Mouse (Mus musculus) erythroblast, embryonic 14.5 days (primary cell): ENCODE data around the gene Gimap9.

ENCODE experiments used
- GATA1 ChIP-seq: IDR thresholded peaks from 2 replicates; pipeline ENCODE4 v1.6.1; 2012; ENCODE audit warnings: low read length, inconsistent platforms, mixed read lengths
- TAL1 ChIP-seq: IDR thresholded peaks from 3 replicates; pipeline ENCODE4 v1.6.1; 2012; ENCODE audit warnings: low read length, inconsistent platforms, mixed read lengths

DNA sequence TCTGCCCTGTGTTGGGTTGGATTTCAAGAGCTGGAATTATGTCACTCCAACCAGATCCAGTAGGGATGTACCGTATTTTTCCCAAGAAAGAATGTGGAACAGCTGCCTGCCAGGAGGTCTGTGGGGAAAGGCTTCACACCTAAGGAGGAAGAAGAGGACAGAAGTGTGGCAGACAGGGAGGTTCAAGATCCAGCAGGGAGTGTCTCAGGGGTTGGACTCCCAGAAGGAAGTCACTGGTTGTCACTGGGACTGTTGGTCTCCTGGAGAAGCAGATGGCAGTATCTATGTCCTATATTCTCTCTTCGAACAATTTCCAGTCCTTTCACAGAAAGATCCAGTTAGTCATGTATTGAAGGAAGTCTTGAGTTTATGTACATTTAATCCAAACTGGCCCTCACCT lies 28.3 kb upstream of the Gimap9 start:
- no peak for TF ChIP-seq GATA1
- no peak for TF ChIP-seq TAL1
